Mouse (Mus musculus) G1E (cell line): ENCODE measurements around the gene Slc17a4.

Experiments
- CTCF ChIP-seq: IDR thresholded peaks from 2 replicates; pipeline ENCODE4 v1.5.1; 2012; ENCODE audit warnings: low read depth, low read length, inconsistent platforms, mixed read lengths
- GATA1 ChIP-seq: IDR thresholded peaks from 2 replicates; pipeline ENCODE4 v1.6.1; 2012; ENCODE audit warnings: borderline replicate concordance, low read length, inconsistent platforms, mixed read lengths
- GATA2 ChIP-seq: IDR thresholded peaks from 2 replicates; pipeline ENCODE4 v1.6.1; 2012; ENCODE audit warnings: low read depth, low read length, inconsistent platforms, borderline replicate concordance
- POLR2AphosphoS5 ChIP-seq: IDR thresholded peaks from 2 replicates; pipeline ENCODE4 v1.6.1; 2012; ENCODE audit warnings: low read depth, low read length, inconsistent platforms; ENCODE audit not compliant: insufficient replicate concordance

GRCm38 (mm10) chr13:23913791-23914306 lies 960 bp downstream of the Slc17a4 start:
- no peak for TF ChIP-seq CTCF
- TF ChIP-seq GATA1: no peak
- TF ChIP-seq GATA2: no peak
- no peak for TF ChIP-seq POLR2AphosphoS5
